Mouse (Mus musculus): Measurements from ENCODE around the gene Olfr558. TPM values are rescaled to one million over a fixed set of nuclear protein-coding genes. Genes with fewer than 3 reads are reported as not detected.
A peak's percentile ranks its signal among the peaks of the same experiment; 100 is the strongest.

The Olfr558 gene
- polyA plus RNA-seq, 1 experiment from 2014 or later: not detected

GRCm38 (mm10) chr7:102698461-102698860, 3.6 kb upstream of the Olfr558 start:
- no peaks in the 10 kb centered on the region for H3K9me3 ChIP-seq (replicated peaks; ENCODE audit: control insufficient read depth, low read length)
- no peak overlapping the region for H3K27ac ChIP-seq (ENCODE audit: low read depth, low read length)
- no peak overlapping the region for H3K4me2 ChIP-seq
- 83% methylated on average over 7 of the region's 7 CpGs for WGBS (ENCODE audit: insufficient replicate concordance)
- no peak overlapping the region for H3K4me3 ChIP-seq (ENCODE audit: low read depth, low read length)
- no peaks in the 10 kb centered on the region for H3K4me1 ChIP-seq (ENCODE audit: control insufficient read depth, insufficient read depth, low read length)
- no peaks in the 10 kb centered on the region for H3K27me3 ChIP-seq (ENCODE audit: control insufficient read depth, insufficient read depth, low read length)
- H3K36me3 ChIP-seq (ENCODE audit: control insufficient read depth, insufficient read depth, low read length): no peaks in the 10 kb centered on the region
- no peak for ATAC-seq (replicated peaks; ENCODE audit: insufficient number of reproducible peaks, low FRiP score, low TSS enrichment)
- no peak overlapping the region for H3K9ac ChIP-seq (ENCODE audit: low read depth, low read length)

DNA sequence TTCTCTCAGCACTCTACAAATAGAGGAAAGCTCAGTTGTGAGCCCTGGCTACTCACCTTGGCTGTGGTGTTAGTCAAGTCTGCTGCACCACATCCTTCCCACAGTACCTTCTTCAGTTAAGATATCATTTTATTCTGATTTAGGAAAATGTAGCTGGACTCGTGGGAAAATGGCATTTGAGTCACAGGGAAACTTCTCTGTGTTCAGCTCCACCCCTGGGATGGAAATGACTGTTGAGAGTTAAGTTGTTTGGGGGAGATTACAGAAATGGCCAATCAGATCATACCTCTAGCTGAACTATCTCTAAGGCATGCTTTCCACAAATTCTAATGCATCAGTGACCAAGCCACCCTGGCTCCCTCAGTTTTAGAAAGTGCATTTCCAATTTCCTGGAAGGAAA, 17.0 kb downstream of the Olfr558 start, which contains the start of gene Olfr33:
Gene Olfr33, minus strand, starts transcription at position 101 of the 400 bp plus-strand sequence.
- H3K4me1 ChIP-seq (ENCODE audit: control insufficient read depth, insufficient read depth, low read length): no peaks in the 10 kb centered on the region
- no peaks in the 10 kb centered on the region for H3K27me3 ChIP-seq (ENCODE audit: control insufficient read depth, insufficient read depth, low read length)
- H3K27ac ChIP-seq (ENCODE audit: low read depth, low read length): no peak within 1 kb of the TSS
- H3K9ac ChIP-seq (ENCODE audit: low read depth, low read length): no peak within 1 kb of the TSS
- no peak within 1 kb of the TSS for H3K4me3 ChIP-seq (ENCODE audit: low read depth, low read length)
- no peaks in the 10 kb centered on the region for H3K36me3 ChIP-seq (ENCODE audit: control insufficient read depth, insufficient read depth, low read length)
- WGBS (ENCODE audit: insufficient replicate concordance): 29% methylated on average over 1 of the region's 1 CpGs
- no peak within 1 kb of the TSS for H3K4me2 ChIP-seq
- no peak for ATAC-seq (replicated peaks; ENCODE audit: insufficient number of reproducible peaks, low FRiP score, low TSS enrichment)
- no peaks in the 10 kb centered on the region for H3K9me3 ChIP-seq (replicated peaks; ENCODE audit: control insufficient read depth, low read length)

GRCm38 (mm10) chr7:102727391-102727790, 25.4 kb downstream of the Olfr558 start, which contains the start of gene Olfr559:
Gene Olfr559 (minus strand): TSS chr7:102727491.
- no peaks in the 10 kb centered on the region for H3K9me3 ChIP-seq (replicated peaks; ENCODE audit: control insufficient read depth, low read length)
- H3K27ac ChIP-seq (ENCODE audit: low read depth, low read length): no peak within 1 kb of the TSS
- H3K4me2 ChIP-seq: no peak within 1 kb of the TSS
- ATAC-seq (replicated peaks; ENCODE audit: insufficient number of reproducible peaks, low FRiP score, low TSS enrichment): no peak
- no peaks in the 10 kb centered on the region for H3K36me3 ChIP-seq (ENCODE audit: control insufficient read depth, insufficient read depth, low read length)
- no peak within 1 kb of the TSS for H3K4me3 ChIP-seq (ENCODE audit: low read depth, low read length)
- H3K4me1 ChIP-seq (ENCODE audit: control insufficient read depth, insufficient read depth, low read length): no peaks in the 10 kb centered on the region
- no peaks in the 10 kb centered on the region for H3K27me3 ChIP-seq (ENCODE audit: control insufficient read depth, insufficient read depth, low read length)
- no peak within 1 kb of the TSS for H3K9ac ChIP-seq (ENCODE audit: low read depth, low read length)

DNA sequence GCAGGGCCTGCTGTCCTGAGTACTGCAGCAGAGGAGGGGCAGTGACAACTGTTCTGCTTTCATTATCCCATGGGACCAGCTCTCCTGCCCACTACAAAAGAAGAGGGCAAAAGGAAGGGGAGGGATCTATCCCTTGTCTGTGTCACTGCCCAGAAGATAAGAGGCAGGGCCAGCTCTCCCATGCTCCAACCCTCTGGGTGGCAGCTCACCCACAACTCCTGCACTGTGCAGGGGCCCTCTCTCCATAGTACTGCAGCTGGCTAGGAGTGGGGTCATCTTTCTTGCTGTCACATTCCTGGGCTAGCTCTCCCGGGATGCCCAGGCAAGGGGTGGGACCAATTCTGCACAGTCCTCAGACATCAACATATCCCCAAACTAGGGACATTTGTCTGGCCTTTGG, 31.8 kb downstream of the Olfr558 start:
- H3K4me3 ChIP-seq (ENCODE audit: low read depth, low read length): no peak overlapping the region
- H3K27me3 ChIP-seq (ENCODE audit: control insufficient read depth, insufficient read depth, low read length): no peaks in the 10 kb centered on the region
- no peaks in the 10 kb centered on the region for H3K36me3 ChIP-seq (ENCODE audit: control insufficient read depth, insufficient read depth, low read length)
- ATAC-seq (replicated peaks; ENCODE audit: insufficient number of reproducible peaks, low FRiP score, low TSS enrichment): 0 out of 2 replicates have a peak, but pooled peaks have one; percentile 22
- H3K4me1 ChIP-seq (ENCODE audit: control insufficient read depth, insufficient read depth, low read length): no peaks in the 10 kb centered on the region
- no peak overlapping the region for H3K9ac ChIP-seq (ENCODE audit: low read depth, low read length)
- H3K4me2 ChIP-seq: no peak overlapping the region
- H3K27ac ChIP-seq (ENCODE audit: low read depth, low read length): no peak overlapping the region
- 38% methylated on average over 1 of the region's 1 CpGs for WGBS (ENCODE audit: insufficient replicate concordance)
- H3K9me3 ChIP-seq (replicated peaks; ENCODE audit: control insufficient read depth, low read length): no peaks in the 10 kb centered on the region

DNA sequence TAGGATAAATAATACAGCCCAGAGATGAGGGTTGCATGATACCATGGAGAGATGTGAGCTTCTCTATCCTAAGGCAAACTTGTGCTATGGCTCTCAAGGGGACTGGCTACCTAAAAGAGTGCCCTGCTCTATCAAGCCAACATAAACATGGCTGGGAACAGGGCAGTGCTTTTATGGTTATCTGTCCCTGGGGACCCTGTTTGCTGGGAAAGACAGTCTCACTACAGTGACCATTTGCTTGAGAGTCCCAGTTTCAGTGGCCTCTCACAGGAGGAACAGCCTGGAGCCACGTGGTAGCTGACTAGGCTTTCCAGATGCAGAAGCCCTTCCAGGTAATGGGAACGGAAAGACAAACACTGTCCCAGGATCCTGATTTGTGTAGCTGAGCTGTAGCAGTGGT, 35.7 kb downstream of the Olfr558 start:
- Histone ChIP-seq H3K9me3 (replicated peaks; ENCODE audit: control insufficient read depth, low read length) (no peaks in the 10 kb centered on the region), H3K9ac (ENCODE audit: low read depth, low read length) (no peak overlapping the region), H3K27me3 (ENCODE audit: control insufficient read depth, insufficient read depth, low read length) (no peaks in the 10 kb centered on the region), H3K36me3 (ENCODE audit: control insufficient read depth, insufficient read depth, low read length) (no peaks in the 10 kb centered on the region), H3K4me2 (no peak overlapping the region), H3K27ac (ENCODE audit: low read depth, low read length) (no peak overlapping the region), H3K4me1 (ENCODE audit: control insufficient read depth, insufficient read depth, low read length) (no peaks in the 10 kb centered on the region), H3K4me3 (ENCODE audit: low read depth, low read length) (no peak overlapping the region)
- no peak for ATAC-seq (replicated peaks; ENCODE audit: insufficient number of reproducible peaks, low FRiP score, low TSS enrichment)
- WGBS (ENCODE audit: insufficient replicate concordance): 36% methylated on average over 2 of the region's 2 CpGs

GRCm38 (mm10) chr7:102752086-102752485, 50.1 kb downstream of the Olfr558 start:
- Histone ChIP-seq H3K9ac (ENCODE audit: low read depth, low read length) (no peak overlapping the region), H3K36me3 (ENCODE audit: control insufficient read depth, insufficient read depth, low read length) (no peaks in the 10 kb centered on the region), H3K27me3 (ENCODE audit: control insufficient read depth, insufficient read depth, low read length) (no peaks in the 10 kb centered on the region), H3K9me3 (replicated peaks; ENCODE audit: control insufficient read depth, low read length) (no peaks in the 10 kb centered on the region), H3K4me3 (ENCODE audit: low read depth, low read length) (no peak overlapping the region), H3K4me2 (no peak overlapping the region), H3K4me1 (ENCODE audit: control insufficient read depth, insufficient read depth, low read length) (no peaks in the 10 kb centered on the region), H3K27ac (ENCODE audit: low read depth, low read length) (no peak overlapping the region)
- 6% methylated on average over 1 of the region's 1 CpGs for WGBS (ENCODE audit: insufficient replicate concordance)
- ATAC-seq (replicated peaks; ENCODE audit: insufficient number of reproducible peaks, low FRiP score, low TSS enrichment): no peak

- H3K4me3 ChIP-seq (ENCODE audit: low read depth, low read length): no peak within 1 kb of the TSS
- H3K27ac ChIP-seq (ENCODE audit: low read depth, low read length): no peak within 1 kb of the TSS
- no peaks in the 10 kb centered on the region for H3K36me3 ChIP-seq (ENCODE audit: control insufficient read depth, insufficient read depth, low read length)
- no peaks in the 10 kb centered on the region for H3K4me1 ChIP-seq (ENCODE audit: control insufficient read depth, insufficient read depth, low read length)
- H3K9me3 ChIP-seq (replicated peaks; ENCODE audit: control insufficient read depth, low read length): no peaks in the 10 kb centered on the region
- no peak within 1 kb of the TSS for H3K4me2 ChIP-seq
- no peak for ATAC-seq (replicated peaks; ENCODE audit: insufficient number of reproducible peaks, low FRiP score, low TSS enrichment)
- 68% methylated on average over 4 of the region's 4 CpGs for whole genome bisulfite sequencing (ENCODE audit: insufficient replicate concordance)
- no peaks in the 10 kb centered on the region for H3K27me3 ChIP-seq (ENCODE audit: control insufficient read depth, insufficient read depth, low read length)
- H3K9ac ChIP-seq (ENCODE audit: low read depth, low read length): no peak within 1 kb of the TSS
Observed at GRCm38 (mm10) chr7:102759266-102759665, 57.3 kb downstream of the Olfr558 start, which contains the start of the genes Olfr560 and Olfr78. Gene Olfr560 (minus strand): TSS chr7:102759366. Gene Olfr78 (minus strand): TSS chr7:102759471.

Other genes with a start within 250 kb of the Olfr558 start
- 1.0 TPM in 1 of 2 replicates, not detected in the other for gene Olfr543, start 220.5 kb upstream of the Olfr558 start, polyA plus RNA-seq (2014; fragmentation: Nextera tagmentation; extraction: Ambion mirVana)
- 0.07 and 0.13 TPM in 2 replicates for gene Olfr544, start 213.9 kb upstream of the Olfr558 start, polyA plus RNA-seq (2014; fragmentation: Nextera tagmentation; extraction: Ambion mirVana)
- not detected in 2 replicates for gene Olfr545, start 202.6 kb upstream of the Olfr558 start, polyA plus RNA-seq (2014; fragmentation: Nextera tagmentation; extraction: Ambion mirVana)
- not detected in 2 replicates for gene Olfr547, start 167.5 kb upstream of the Olfr558 start, polyA plus RNA-seq (2014; fragmentation: Nextera tagmentation; extraction: Ambion mirVana)
- gene Olfr548-ps1, start 161.3 kb upstream of the Olfr558 start, polyA plus RNA-seq (2014; fragmentation: Nextera tagmentation; extraction: Ambion mirVana): not detected in 2 replicates
- not detected in 2 replicates for gene Olfr549, start 152.3 kb upstream of the Olfr558 start, polyA plus RNA-seq (2014; fragmentation: Nextera tagmentation; extraction: Ambion mirVana)
- gene Trim21, start 136.7 kb upstream of the Olfr558 start, polyA plus RNA-seq (2014; fragmentation: Nextera tagmentation; extraction: Ambion mirVana): 0.63 and 0.73 TPM in 2 replicates
- not detected in 2 replicates for gene Olfr550, start 130.8 kb upstream of the Olfr558 start, polyA plus RNA-seq (2014; fragmentation: Nextera tagmentation; extraction: Ambion mirVana)
- gene Olfr551, start 110.3 kb upstream of the Olfr558 start, polyA plus RNA-seq (2014; fragmentation: Nextera tagmentation; extraction: Ambion mirVana): not detected in 2 replicates
- not detected in 2 replicates for gene Olfr552, start 104.4 kb upstream of the Olfr558 start, polyA plus RNA-seq (2014; fragmentation: Nextera tagmentation; extraction: Ambion mirVana)
- gene Olfr553, start 84.0 kb upstream of the Olfr558 start, polyA plus RNA-seq (2014; fragmentation: Nextera tagmentation; extraction: Ambion mirVana): not detected in 2 replicates
- not detected in 2 replicates for gene Olfr554, start 63.8 kb upstream of the Olfr558 start, polyA plus RNA-seq (2014; fragmentation: Nextera tagmentation; extraction: Ambion mirVana)
- gene Olfr555, start 43.4 kb upstream of the Olfr558 start, polyA plus RNA-seq (2014; fragmentation: Nextera tagmentation; extraction: Ambion mirVana): not detected in 2 replicates
- gene Olfr556, start 37.3 kb upstream of the Olfr558 start, polyA plus RNA-seq (2014; fragmentation: Nextera tagmentation; extraction: Ambion mirVana): not detected in 2 replicates
- gene Trim68, start 14.9 kb upstream of the Olfr558 start, polyA plus RNA-seq (2014; fragmentation: Nextera tagmentation; extraction: Ambion mirVana): 14.0 and 16.5 TPM in 2 replicates
- not detected in 2 replicates for gene Olfr557, start 6.3 kb upstream of the Olfr558 start, polyA plus RNA-seq (2014; fragmentation: Nextera tagmentation; extraction: Ambion mirVana)
- not detected in 2 replicates for gene Olfr33, start 16.9 kb downstream of the Olfr558 start, polyA plus RNA-seq (2014; fragmentation: Nextera tagmentation; extraction: Ambion mirVana)
- gene Olfr559, start 25.3 kb downstream of the Olfr558 start, polyA plus RNA-seq (2014; fragmentation: Nextera tagmentation; extraction: Ambion mirVana): not detected in 2 replicates
- gene Olfr560, start 57.2 kb downstream of the Olfr558 start, polyA plus RNA-seq (2014; fragmentation: Nextera tagmentation; extraction: Ambion mirVana): not detected in 2 replicates
- gene Olfr78, start 57.3 kb downstream of the Olfr558 start, polyA plus RNA-seq (2014; fragmentation: Nextera tagmentation; extraction: Ambion mirVana): 0.10 TPM in 1 of 2 replicates, not detected in the other
- not detected in 2 replicates for gene Olfr561, start 69.0 kb downstream of the Olfr558 start, polyA plus RNA-seq (2014; fragmentation: Nextera tagmentation; extraction: Ambion mirVana)
- not detected in 2 replicates for gene Olfr564, start 101.3 kb downstream of the Olfr558 start, polyA plus RNA-seq (2014; fragmentation: Nextera tagmentation; extraction: Ambion mirVana)
- not detected in 2 replicates for gene Olfr566, start 156.6 kb downstream of the Olfr558 start, polyA plus RNA-seq (2014; fragmentation: Nextera tagmentation; extraction: Ambion mirVana)
- gene Olfr568, start 174.9 kb downstream of the Olfr558 start, polyA plus RNA-seq (2014; fragmentation: Nextera tagmentation; extraction: Ambion mirVana): not detected in 2 replicates
- not detected in 2 replicates for gene Olfr569, start 188.7 kb downstream of the Olfr558 start, polyA plus RNA-seq (2014; fragmentation: Nextera tagmentation; extraction: Ambion mirVana)
- gene Olfr570, start 192.4 kb downstream of the Olfr558 start, polyA plus RNA-seq (2014; fragmentation: Nextera tagmentation; extraction: Ambion mirVana): not detected in 2 replicates
- gene Olfr571, start 215.3 kb downstream of the Olfr558 start, polyA plus RNA-seq (2014; fragmentation: Nextera tagmentation; extraction: Ambion mirVana): not detected in 2 replicates
- gene Olfr572, start 222.2 kb downstream of the Olfr558 start, polyA plus RNA-seq (2014; fragmentation: Nextera tagmentation; extraction: Ambion mirVana): not detected in 2 replicates
- gene Olfr573-ps1, start 240.4 kb downstream of the Olfr558 start, polyA plus RNA-seq (2014; fragmentation: Nextera tagmentation; extraction: Ambion mirVana): not detected in 2 replicates
- not detected in 2 replicates for gene Olfr574, start 246.3 kb downstream of the Olfr558 start, polyA plus RNA-seq (2014; fragmentation: Nextera tagmentation; extraction: Ambion mirVana)